Mouse (Mus musculus) liver, embryonic 14.5 days (tissue): ENCODE measurements at regions not wholly inside any gene's neighbourhood (a gene's known extent, or its start where the extent isn't known, plus 50 kb on each side); places are given as distances from the start of the nearest gene placed in this dataset.

Experiments used
- ATAC-seq: fragments of 200-750 bp; cut with Nextera tagmentation; 2 replicates; pipeline ENCODE4 v1.8.0; 2017; ENCODE audit warnings: moderate number of reproducible peaks, mild to moderate bottlenecking, moderate library complexity; ENCODE audit not compliant: insufficient read depth
- DNase-seq, 3 experiments: peaks; one replicate each; pipeline ENCODE4 v3.0.0-alpha.2; 2012 to 2013; ENCODE audit warnings: low read depth in 3 of 3, low spot score in 3 of 3
- H3K27ac ChIP-seq: fragments of 300-500 bp; sonication (generic); 2 replicates; pipeline ENCODE4 v1.5.1; 2014; ENCODE audit warnings: moderate library complexity, mild to moderate bottlenecking, control low read depth, inconsistent platforms
- H3K27me3 ChIP-seq: fragments of 300-500 bp; sonication (generic); 2 replicates; pipeline ENCODE4 v1.6.1; 2014; ENCODE audit warnings: mild to moderate bottlenecking, low read length, moderate library complexity; ENCODE audit not compliant: control insufficient read depth, insufficient read depth
- H3K36me3 ChIP-seq: fragments of 300-500 bp; sonication (generic); replicated peaks from 2 replicates; pipeline ENCODE4 v1.6.1; 2014; ENCODE audit warnings: low read depth; ENCODE audit not compliant: control insufficient read depth, insufficient read depth
- H3K4me1 ChIP-seq, 2 experiments: fragments of 200-500 bp in 1 of 2; fragments of 300-500 bp in 1 of 2; sonication (generic) in 1 of 2; replicated peaks; 2 replicates each; pipeline ENCODE4 v1.6.1; 2012 to 2014; ENCODE audit warnings: antibody characterized with exemption in 1 of 2, inconsistent platforms in 1 of 2, low read length in 1 of 2; ENCODE audit not compliant: control insufficient read depth in 2 of 2, insufficient read depth in 2 of 2
- H3K4me2 ChIP-seq: fragments of 300-500 bp; sonication (generic); 2 replicates; pipeline ENCODE4 v1.6.1; 2014; ENCODE audit warnings: low read depth, mild to moderate bottlenecking, control low read depth, moderate library complexity
- H3K4me3 ChIP-seq, 2 experiments: fragments of 200-500 bp in 1 of 2; fragments of 300-500 bp in 1 of 2; sonication (generic) in 1 of 2; 2 replicates each; pipeline ENCODE4 v1.5.1; 2012 to 2014; ENCODE audit warnings: low read depth in 2 of 2, low read length in 2 of 2, mild to moderate bottlenecking in 2 of 2, control low read depth in 1 of 2, inconsistent platforms in 1 of 2, moderate library complexity in 1 of 2; ENCODE audit not compliant: insufficient read depth in 1 of 2
- H3K9ac ChIP-seq: fragments of 300-500 bp; sonication (generic); replicated peaks from 2 replicates; pipeline ENCODE4 v1.6.1; 2014; ENCODE audit warnings: mild to moderate bottlenecking, control low read depth, moderate library complexity
- H3K9me3 ChIP-seq: fragments of 300-500 bp; sonication (generic); 2 replicates; pipeline ENCODE4 v1.6.1; 2016; ENCODE audit warnings: low read length, mixed read lengths; ENCODE audit not compliant: control insufficient read depth
- CTCF ChIP-seq: IDR thresholded peaks from 2 replicates; pipeline ENCODE4 v1.5.1; 2016; ENCODE audit warnings: antibody characterized with exemption, low read depth, control low read depth
- EP300 ChIP-seq: IDR thresholded peaks from 2 replicates; pipeline ENCODE4 v1.6.1; 2016; ENCODE audit warnings: antibody characterized with exemption, low read depth
- WGBS: fragments of 180-500 bp; shearing (Covaris S2); extraction: QIAGEN DNeasy Blood & Tissue Kit; methylation state at CpG from one replicate; pipeline ENCODE4 v1.1.7; 2014; ENCODE audit not compliant: insufficient replicate concordance; 5-methylcytosine and 5-hydroxymethylcytosine counted together

DNA sequence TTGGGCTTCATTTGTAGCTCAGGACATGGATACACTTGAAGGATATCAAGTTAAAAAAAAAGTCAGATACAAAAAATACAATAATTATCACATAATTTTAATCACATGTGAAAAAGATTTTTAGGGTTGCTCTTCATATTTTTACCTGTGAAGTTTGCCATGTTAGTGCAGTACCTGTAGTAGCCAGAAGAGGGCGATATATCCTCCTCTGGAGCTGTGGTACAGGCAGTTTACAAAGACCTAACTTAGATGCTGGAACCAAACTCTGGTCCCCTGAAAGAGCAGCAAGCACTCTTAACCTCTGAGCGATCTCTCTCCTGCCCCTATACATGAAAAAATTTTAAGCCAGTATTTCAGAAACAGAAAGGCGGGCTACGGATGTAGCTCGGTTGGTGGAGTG lies 153.0 kb upstream of the Cdh5 start:
- no peak overlapping the region for H3K4me3 ChIP-seq
- 67% methylated on average over 5 of the region's 5 CpGs for WGBS
- no peak overlapping the region for H3K27ac ChIP-seq
- H3K27me3 ChIP-seq: no peaks in the 10 kb centered on the region
- H3K9ac ChIP-seq: no peak overlapping the region
- H3K4me1 ChIP-seq: no peaks in the 10 kb centered on the region
- H3K4me2 ChIP-seq: no peak overlapping the region
- no peaks in the 10 kb centered on the region for H3K9me3 ChIP-seq
- ATAC-seq (no peak), DNase-seq (no peak)
- peak; percentile 57; the same call in 1 of the 2 replicates for TF ChIP-seq CTCF
- TF ChIP-seq EP300: no peak
- H3K36me3 ChIP-seq: no peaks in the 10 kb centered on the region

- Histone ChIP-seq H3K27me3 (no peaks in the 10 kb centered on the region), H3K27ac (no peak overlapping the region), H3K4me3 (no peak overlapping the region), H3K9ac (no peak overlapping the region), H3K4me1 (no peaks in the 10 kb centered on the region), H3K9me3 (no peaks in the 10 kb centered on the region), H3K4me2 (no peak overlapping the region), H3K36me3 (no peaks in the 10 kb centered on the region)
- TF ChIP-seq EP300 (no peak), CTCF (no peak)
- no peak for ATAC-seq
- WGBS: 58% methylated on average over 4 of the region's 4 CpGs
- DNase-seq: no peak
Observed at GRCm38 (mm10) chr8:103950460-103950859, 151.0 kb upstream of the Cdh5 start.

DNA sequence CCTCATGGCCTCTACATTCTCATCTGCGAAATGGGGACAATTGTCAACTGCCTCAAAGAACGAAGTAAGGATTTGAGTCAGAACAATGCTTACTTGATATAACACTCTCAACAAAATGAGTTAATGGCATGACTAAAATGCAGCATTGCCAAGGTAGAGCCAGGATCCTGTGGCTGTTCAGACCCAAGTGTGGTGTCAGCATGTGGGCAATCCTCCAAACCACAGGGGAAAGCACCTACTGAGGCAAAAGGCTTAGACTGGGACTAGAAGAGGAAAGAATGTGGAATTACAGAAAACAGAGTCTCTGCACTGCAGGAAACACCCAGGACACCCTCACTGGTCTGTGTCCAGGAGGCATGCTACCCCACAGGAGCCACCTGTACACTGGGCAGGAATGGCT lies 147.8 kb upstream of the Cdh5 start:
- Histone ChIP-seq H3K4me1 (no peaks in the 10 kb centered on the region), H3K27me3 (no peaks in the 10 kb centered on the region), H3K4me2 (no peak overlapping the region), H3K4me3 (no peak overlapping the region), H3K36me3 (no peaks in the 10 kb centered on the region), H3K27ac (no peak overlapping the region), H3K9ac (no peak overlapping the region), H3K9me3 (no peaks in the 10 kb centered on the region)
- DNase-seq (no peak), ATAC-seq (no peak)
- 65% methylated on average over 2 of the region's 2 CpGs for WGBS
- TF ChIP-seq CTCF (no peak), EP300 (no peak)

DNA sequence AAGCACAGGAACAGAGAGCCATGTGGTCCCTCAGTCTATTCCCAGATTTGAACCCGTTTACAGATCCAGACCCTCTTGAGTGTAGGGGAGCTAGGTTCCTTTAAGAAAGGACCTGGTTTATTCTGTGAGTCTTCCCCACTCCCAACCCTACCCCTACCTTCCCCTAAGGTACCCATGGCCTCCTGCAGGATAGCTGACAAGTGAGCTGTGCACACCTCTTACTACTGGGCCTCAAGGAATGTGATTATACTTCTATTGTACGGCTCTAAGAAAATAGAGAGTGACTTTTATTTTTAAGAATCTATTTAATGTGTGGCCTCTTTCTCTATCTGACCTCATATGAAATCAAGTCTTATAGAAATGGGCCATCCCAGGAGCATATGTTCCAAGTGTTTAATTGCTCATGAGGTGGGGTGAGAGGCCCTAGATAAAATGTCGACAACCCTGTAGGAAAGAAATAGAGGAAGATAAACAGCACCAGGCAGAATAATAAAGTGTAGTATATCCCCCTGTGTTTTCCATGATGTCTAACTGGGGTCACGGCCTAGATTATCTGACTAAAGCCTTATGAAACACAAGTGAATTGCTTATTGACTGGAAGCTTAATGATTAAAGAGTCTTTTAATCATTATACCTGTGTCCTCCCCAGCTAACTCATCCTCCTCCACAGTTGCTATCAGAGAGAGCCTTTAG lies 145.7 kb upstream of the Cdh5 start:
- no peak overlapping the region for H3K27ac ChIP-seq
- WGBS: 51% methylated on average over 4 of the region's 4 CpGs
- H3K4me2 ChIP-seq: no peak overlapping the region
- TF ChIP-seq CTCF: no peak
- no peak for TF ChIP-seq EP300
- H3K36me3 ChIP-seq: no peaks in the 10 kb centered on the region
- ATAC-seq (no peak), DNase-seq (no peak)
- no peaks in the 10 kb centered on the region for H3K4me1 ChIP-seq
- H3K9ac ChIP-seq: no peak overlapping the region
- no peak overlapping the region for H3K4me3 ChIP-seq
- no peaks in the 10 kb centered on the region for H3K27me3 ChIP-seq
- no peaks in the 10 kb centered on the region for H3K9me3 ChIP-seq

DNA sequence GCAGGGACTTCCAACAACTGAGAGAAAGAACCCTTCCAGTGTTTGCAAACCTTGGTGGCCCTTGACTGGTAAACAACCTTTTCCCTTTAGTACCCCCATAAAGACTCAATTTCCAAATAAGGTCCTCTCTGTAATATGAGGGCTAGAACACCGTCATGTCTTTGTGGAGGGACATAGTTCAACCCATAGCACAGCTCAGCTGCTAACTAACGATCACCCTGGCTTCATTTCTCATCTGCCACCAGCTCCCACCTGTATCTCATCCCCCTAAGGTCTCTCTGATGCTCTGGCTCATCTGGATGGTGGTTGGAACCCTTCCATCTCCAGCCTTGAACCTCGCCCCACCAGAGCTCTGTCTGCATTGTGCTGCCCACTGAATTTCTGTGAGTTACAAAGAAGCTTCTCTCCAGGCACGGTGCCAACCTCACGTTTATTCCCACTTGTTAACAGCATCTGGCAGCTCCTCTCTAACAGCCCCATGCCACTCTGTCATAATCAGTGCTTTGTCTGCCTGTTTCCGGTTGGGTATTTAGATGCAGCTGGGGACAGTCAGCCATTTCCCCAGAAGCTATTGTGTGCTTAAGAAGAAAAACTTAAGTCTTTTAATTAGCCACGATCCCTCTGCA lies 137.0 kb upstream of the Cdh5 start:
- Histone ChIP-seq H3K9ac (no peak overlapping the region), H3K27ac (no peak overlapping the region), H3K9me3 (no peaks in the 10 kb centered on the region), H3K4me3 (no peak overlapping the region), H3K36me3 (no peaks in the 10 kb centered on the region), H3K4me2 (no peak overlapping the region), H3K4me1 (no peaks in the 10 kb centered on the region), H3K27me3 (no peaks in the 10 kb centered on the region)
- ATAC-seq (no peak), DNase-seq (no peak)
- WGBS: 46% methylated on average over 7 of the region's 7 CpGs
- no peak for TF ChIP-seq EP300
- no peak for TF ChIP-seq CTCF
